Mouse (Mus musculus): ENCODE results near the gene 4932438H23Rik.

- TF ChIP-seq POLR2A (IDR thresholded peaks at IDR 0.05; ENCODE audit: low read depth, low read length): no peak
- TF ChIP-seq CTCF (IDR thresholded peaks at IDR 0.05; ENCODE audit: extremely low read depth, insufficient read depth, insufficient read length, insufficient replicate concordance): no peak
Measured at GRCm38 (mm10) chr16:91010581-91011020, 84.3 kb downstream of the 4932438H23Rik start.
